Mouse (Mus musculus) lung, postnatal 36 days (tissue): ENCODE measurements around the gene Adgrb3.
"Not testable (repeated sequence)": the region's sequence is repeated elsewhere in the genome, so short reads cannot be mapped to it uniquely, and the experiment has no call there.

Experiments
- DNase-seq: peaks from one replicate; pipeline ENCODE4 v3.0.0; 2022; ENCODE audit warnings: mixed read lengths

The Adgrb3 gene

GRCm38 (mm10) chr1:25729844-25730243 lies 99.7 kb downstream of the Adgrb3 start:
- DNase-seq = no peak

- no peak for DNase-seq
Observed at GRCm38 (mm10) chr1:25711474-25711873, 118.0 kb downstream of the Adgrb3 start.

- no peak for DNase-seq
Observed at GRCm38 (mm10) chr1:25706299-25706698, 123.2 kb downstream of the Adgrb3 start.

GRCm38 (mm10) chr1:25698702-25699250 lies 130.7 kb downstream of the Adgrb3 start:
- DNase-seq = no peak

GRCm38 (mm10) chr1:25697179-25697578 lies 132.3 kb downstream of the Adgrb3 start:
- no peak for DNase-seq

GRCm38 (mm10) chr1:25696771-25697170 lies 132.7 kb downstream of the Adgrb3 start:
- no peak for DNase-seq

GRCm38 (mm10) chr1:25682118-25682517 lies 147.4 kb downstream of the Adgrb3 start:
- DNase-seq = no peak

GRCm38 (mm10) chr1:25679656-25680055 lies 149.9 kb downstream of the Adgrb3 start:
- DNase-seq = no peak

GRCm38 (mm10) chr1:25652717-25653116 lies 176.8 kb downstream of the Adgrb3 start:
- DNase-seq = no peak

- no peak for DNase-seq
Observed at GRCm38 (mm10) chr1:25644256-25644655, 185.3 kb downstream of the Adgrb3 start.

- no peak for DNase-seq
Observed at GRCm38 (mm10) chr1:25621458-25621857, 208.0 kb downstream of the Adgrb3 start.

GRCm38 (mm10) chr1:25616954-25617353 lies 212.6 kb downstream of the Adgrb3 start:
- DNase-seq = peak; percentile 30

GRCm38 (mm10) chr1:25610776-25611175 lies 218.7 kb downstream of the Adgrb3 start:
- DNase-seq = not testable (repeated sequence)

- DNase-seq = no peak
Observed at GRCm38 (mm10) chr1:25598941-25599340, 230.6 kb downstream of the Adgrb3 start.

- DNase-seq = no peak
Observed at GRCm38 (mm10) chr1:25588568-25589118, 240.9 kb downstream of the Adgrb3 start.

- no peak for DNase-seq
Observed at GRCm38 (mm10) chr1:25581698-25582097, 247.8 kb downstream of the Adgrb3 start.

- DNase-seq = no peak
Observed at GRCm38 (mm10) chr1:25577836-25578235, 251.7 kb downstream of the Adgrb3 start.

GRCm38 (mm10) chr1:25576598-25576997 lies 252.9 kb downstream of the Adgrb3 start:
- no peak for DNase-seq

GRCm38 (mm10) chr1:25568096-25568495 lies 261.4 kb downstream of the Adgrb3 start:
- DNase-seq = no peak

GRCm38 (mm10) chr1:25546072-25546471 lies 283.4 kb downstream of the Adgrb3 start:
- no peak for DNase-seq

- no peak for DNase-seq
Observed at GRCm38 (mm10) chr1:25543915-25544314, 285.6 kb downstream of the Adgrb3 start.

GRCm38 (mm10) chr1:25542891-25543290 lies 286.6 kb downstream of the Adgrb3 start:
- no peak for DNase-seq

- no peak for DNase-seq
Observed at GRCm38 (mm10) chr1:25526976-25527375, 302.5 kb downstream of the Adgrb3 start.

GRCm38 (mm10) chr1:25510321-25511055 lies 319.0 kb downstream of the Adgrb3 start:
- peak; percentile 2 for DNase-seq
